Mouse (Mus musculus): Measurements from ENCODE around the gene Bud13. TPM values are rescaled to one million over a fixed set of nuclear protein-coding genes. Genes with fewer than 3 reads are reported as not detected.

Bud13 gene
- polyA plus RNA-seq (2012; fragmentation: generic; extraction: Trizol) = 10 to 100 TPM; 11.4 to 11.9 TPM

DNA sequence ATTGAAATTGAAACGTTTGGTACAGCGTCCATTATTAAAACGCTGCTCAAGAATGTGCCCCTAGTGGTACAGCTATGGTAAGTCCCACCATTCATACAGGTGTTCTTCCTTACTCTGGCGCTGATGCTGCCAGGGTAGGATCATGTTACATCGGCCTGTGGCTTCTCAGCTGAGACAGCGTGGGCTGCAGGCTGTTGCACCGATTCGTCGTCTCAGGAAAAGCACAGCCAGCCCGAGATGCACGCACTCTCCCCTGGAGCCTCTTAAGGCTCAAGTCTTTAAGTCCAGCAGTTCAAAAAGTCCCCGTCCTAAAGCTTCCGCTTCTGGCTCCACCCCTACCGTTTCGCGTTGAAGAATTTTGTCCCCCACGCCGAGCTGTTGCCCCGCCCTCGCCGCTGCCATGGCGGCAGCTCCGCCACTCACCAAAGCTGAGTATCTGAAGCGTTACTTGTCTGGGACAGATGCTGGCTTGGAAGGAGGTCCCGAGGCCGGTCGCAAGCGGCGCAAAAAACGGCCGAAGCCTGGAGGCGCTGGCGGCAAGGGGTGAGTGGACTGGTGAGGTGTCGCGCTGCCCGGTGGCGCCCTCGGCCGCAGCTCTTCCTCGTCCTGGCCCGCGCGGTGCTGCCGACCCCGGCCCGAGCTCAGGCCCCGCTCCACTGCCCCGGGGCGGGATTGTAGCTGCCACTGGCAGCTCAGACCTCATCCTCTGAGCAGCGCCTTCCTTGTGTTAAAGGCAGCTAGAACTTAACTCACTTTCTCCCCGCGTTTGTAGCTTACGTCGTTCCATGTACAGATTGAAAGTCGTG lies at the start of gene Bud13:
Gene Bud13, plus strand, starts transcription at position 378 of the 806 bp plus-strand sequence.

GRCm38 (mm10) chr9:46235596-46235648 lies 47.4 kb upstream of the Bud13 start, which contains the start of gene Apoc3:
Gene Apoc3, minus strand, starts transcription at chr9:46235636.

DNA sequence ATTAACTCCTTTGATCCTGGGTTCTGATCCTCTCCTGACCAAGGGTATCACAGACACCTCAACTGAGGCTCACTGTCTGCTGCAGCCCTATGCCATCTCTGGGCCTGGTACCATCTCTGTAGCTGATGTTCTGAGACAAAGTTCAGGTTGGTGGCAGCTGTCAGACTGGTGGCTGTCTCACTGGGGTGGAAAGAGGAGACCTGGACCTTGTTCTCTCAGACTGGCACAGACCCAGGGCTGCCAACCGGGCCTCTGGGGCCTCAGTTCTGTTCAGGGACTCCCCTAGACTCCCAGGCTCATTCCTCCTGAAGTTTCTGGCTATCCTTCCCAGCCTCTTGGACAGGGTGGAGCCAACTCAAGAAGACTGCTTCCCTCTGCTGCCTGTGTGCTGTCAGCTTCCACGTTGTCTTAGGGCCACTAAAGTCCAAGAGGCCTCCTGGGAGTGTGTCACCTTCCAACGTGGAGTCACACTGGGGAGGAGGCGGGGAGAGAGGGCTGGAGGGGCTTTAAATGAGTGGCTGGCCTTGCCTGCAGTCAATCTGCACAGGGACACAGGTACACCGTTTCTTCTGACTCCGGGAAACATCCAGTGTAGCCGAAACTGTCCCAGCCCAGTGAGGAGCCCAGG lies 42.2 kb upstream of the Bud13 start, which contains the start of gene Apoa4:
Gene Apoa4, plus strand, starts transcription at position 171 of the 628 bp plus-strand sequence.

DNA sequence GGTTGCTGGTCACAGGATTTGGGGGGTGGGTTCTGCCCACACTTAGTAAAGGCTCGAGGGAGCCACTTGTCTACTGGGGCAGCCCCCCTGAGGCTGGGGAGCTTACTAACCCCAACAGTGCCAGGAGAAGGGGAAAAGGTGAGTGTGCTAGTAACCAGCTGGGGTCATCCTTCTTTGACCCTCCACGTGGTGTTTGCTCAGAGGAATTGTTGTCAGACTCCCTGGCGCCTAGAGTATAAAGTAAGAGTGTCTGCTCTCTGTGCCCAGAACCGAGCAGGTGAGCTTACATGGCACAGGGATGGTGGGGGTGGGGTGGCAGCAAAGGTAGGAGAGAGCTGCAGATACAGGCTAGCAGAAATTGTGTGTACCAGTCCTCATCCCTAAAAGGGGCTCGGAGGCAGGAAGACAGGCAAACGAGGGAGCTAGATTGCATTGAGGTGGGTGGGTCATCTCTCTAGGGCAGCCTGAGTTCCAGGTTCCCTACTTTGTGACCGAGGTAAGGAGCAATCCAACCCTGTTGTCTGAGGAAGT lies 14.4 kb upstream of the Bud13 start, which contains the start of gene Apoa5:
Gene Apoa5, plus strand, starts transcription at position 291 of the 531 bp plus-strand sequence.

DNA sequence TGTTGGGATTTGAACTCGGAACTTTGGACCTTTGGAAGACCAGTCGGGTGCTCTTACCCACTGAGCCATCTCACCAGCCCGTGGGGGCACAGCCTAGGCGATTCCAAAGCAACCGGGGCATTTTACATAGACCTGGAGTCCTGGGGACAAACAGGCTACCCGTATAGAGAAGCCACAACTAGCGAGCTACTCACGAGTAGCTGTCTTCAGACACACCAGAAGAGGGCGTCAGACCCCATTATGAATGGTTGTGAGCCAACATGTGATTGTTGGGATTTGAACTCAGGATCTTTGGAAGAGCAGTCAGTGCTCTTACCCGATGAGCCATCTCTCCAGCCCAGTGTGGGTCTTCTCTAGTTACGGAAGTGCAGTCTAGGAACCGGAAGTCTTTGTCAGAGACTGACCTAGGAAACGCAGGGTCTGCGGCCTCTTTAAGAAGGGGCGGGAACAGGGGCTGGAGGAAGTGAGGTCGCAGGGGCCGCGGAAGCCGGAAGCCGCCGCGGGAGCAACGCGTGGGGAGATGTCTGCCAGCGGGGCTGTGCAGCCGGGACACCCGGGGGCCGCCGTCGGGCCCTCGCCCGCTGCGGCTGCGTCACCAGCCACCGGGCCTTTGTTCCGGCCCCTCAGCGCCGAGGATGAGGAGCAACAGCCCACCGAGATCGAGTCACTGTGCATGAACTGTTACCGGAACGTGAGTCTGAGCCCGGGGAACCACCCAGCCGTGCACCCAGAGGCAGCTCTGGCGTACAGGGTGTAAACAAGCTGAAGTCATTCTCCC lies 9.9 kb upstream of the Bud13 start, which contains the start of gene Zpr1:
Gene Zpr1, plus strand, starts transcription at position 388 of the 778 bp plus-strand sequence.

DNA sequence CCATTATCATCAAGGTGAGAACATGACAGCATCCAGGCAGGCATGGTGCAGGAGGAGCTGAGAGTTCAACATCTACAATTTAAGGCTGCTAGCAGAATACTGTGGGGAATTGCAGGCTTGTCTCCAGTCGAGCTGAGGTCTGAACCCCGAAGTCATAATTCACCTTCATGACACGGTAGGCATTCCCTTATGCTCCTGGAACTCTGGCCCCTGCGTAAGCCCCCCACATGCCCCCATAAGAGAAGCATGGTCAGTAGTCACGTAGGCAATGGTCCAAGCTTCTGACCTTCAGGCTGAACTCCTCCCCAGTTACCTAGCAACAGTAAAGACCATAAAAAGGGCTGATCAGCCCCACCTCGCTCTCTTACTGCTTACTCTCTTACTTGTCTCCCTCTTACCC lies 37.1 kb downstream of the Bud13 start, which contains the start of gene 4931429L15Rik:
Gene 4931429L15Rik, minus strand, starts transcription at position 101 of the 400 bp plus-strand sequence.

Other genes starting within 250 kb of the Bud13 start
- gene Apoa1, start 54.4 kb upstream of the Bud13 start, polyA plus RNA-seq (2012; fragmentation: generic; extraction: Trizol) = under 1 TPM; 0.07 to 0.09 TPM
- not detected for gene Apoc3, start 47.4 kb upstream of the Bud13 start, polyA plus RNA-seq (2012; fragmentation: generic; extraction: Trizol)
- not detected for gene Apoa4, start 42.3 kb upstream of the Bud13 start, polyA plus RNA-seq (2012; fragmentation: generic; extraction: Trizol)
- under 1 TPM in 1 of 2 experiments, not detected in 1; 0.02 TPM for gene Apoa5, start 14.4 kb upstream of the Bud13 start, polyA plus RNA-seq (2012; fragmentation: generic; extraction: Trizol)
- gene Zpr1, start 9.9 kb upstream of the Bud13 start, polyA plus RNA-seq (2012; fragmentation: generic; extraction: Trizol) = 10 to 100 TPM; 19.9 to 33.7 TPM
- gene 4931429L15Rik, start 37.0 kb downstream of the Bud13 start, polyA plus RNA-seq (2012; fragmentation: generic; extraction: Trizol) = not detected

Measured in C3H10T1/2 (cell line).